Mouse (Mus musculus) kidney, postnatal 0 days (tissue): ENCODE results near the gene Crebzf. TPM values are rescaled to one million over a fixed set of nuclear protein-coding genes. Genes with fewer than 3 reads are reported as not detected.
A peak's percentile ranks its signal among the peaks of the same experiment; 100 is the strongest.

ENCODE experiments used
- ATAC-seq: fragments of 200-750 bp; cut with Nextera tagmentation; replicated peaks from 2 replicates; pipeline ENCODE4 v1.8.0; 2017; ENCODE audit warnings: low read depth, moderate number of reproducible peaks, moderate TSS enrichment, moderate library complexity; ENCODE audit not compliant: low FRiP score
- DNase-seq: peaks from one replicate; pipeline ENCODE4 v3.0.0-alpha.2; 2016; ENCODE audit warnings: low spot score
- H3K27ac ChIP-seq: fragments of 300-500 bp; sonication (generic); 2 replicates; pipeline ENCODE4 v1.5.1; 2014; ENCODE audit warnings: mild to moderate bottlenecking
- H3K27me3 ChIP-seq: fragments of 300-500 bp; sonication (generic); 2 replicates; pipeline ENCODE4 v1.6.1; 2014; ENCODE audit warnings: low read length, mixed read lengths; ENCODE audit not compliant: insufficient read depth
- H3K36me3 ChIP-seq: fragments of 300-500 bp; sonication (generic); 2 replicates; pipeline ENCODE4 v1.6.1; 2014; ENCODE audit warnings: low read length, mixed read lengths; ENCODE audit not compliant: insufficient read depth
- H3K4me1 ChIP-seq: fragments of 300-500 bp; sonication (generic); replicated peaks from 2 replicates; pipeline ENCODE4 v1.6.1; 2014; ENCODE audit warnings: antibody characterized with exemption, low read length, mixed read lengths; ENCODE audit not compliant: insufficient read depth
- H3K4me2 ChIP-seq: fragments of 300-500 bp; sonication (generic); 2 replicates; pipeline ENCODE4 v1.6.1; 2014; ENCODE audit warnings: mild to moderate bottlenecking, low read length, moderate library complexity, mixed read lengths
- H3K4me3 ChIP-seq: fragments of 300-500 bp; sonication (generic); replicated peaks from 2 replicates; pipeline ENCODE4 v1.5.1; 2014; ENCODE audit warnings: low read depth, low read length
- H3K9ac ChIP-seq: fragments of 300-500 bp; sonication (generic); 2 replicates; pipeline ENCODE4 v1.6.1; 2014; ENCODE audit warnings: low read depth, low read length
- H3K9me3 ChIP-seq: fragments of 300-500 bp; sonication (generic); replicated peaks from 2 replicates; pipeline ENCODE4 v1.6.1; 2016; ENCODE audit warnings: low read length, inconsistent platforms, mixed read lengths
- CTCF ChIP-seq: IDR thresholded peaks from 2 replicates; pipeline ENCODE4 v1.5.1; 2016; ENCODE audit warnings: antibody characterized with exemption, low read depth, mild to moderate bottlenecking, moderate library complexity
- WGBS: fragments of 180-500 bp; shearing (Covaris S2); extraction: QIAGEN DNeasy Blood & Tissue Kit; methylation state at CpG from one replicate; pipeline ENCODE4 v1.1.7; 2014; 5-methylcytosine and 5-hydroxymethylcytosine counted together
- polyA plus RNA-seq: library from polyadenylated mRNA; unstranded; fragments of >200 nt; fragmentation: Nextera tagmentation; extraction: Ambion mirVana; gene quantifications from 2 replicates; pipeline ENCODE4 v1.2.1, GENCODE M21; 2015

Gene Crebzf
- polyA plus RNA-seq, 1 experiment from 2014 or later = 41.5 TPM

GRCm38 (mm10) chr7:90432221-90432620, 10.3 kb upstream of the Crebzf start:
- H3K4me2 ChIP-seq = no peak overlapping the region
- DNase-seq = no peak
- H3K4me1 ChIP-seq = no peaks in the 10 kb centered on the region
- no peak overlapping the region for H3K4me3 ChIP-seq
- no peaks in the 10 kb centered on the region for H3K9me3 ChIP-seq
- no peaks in the 10 kb centered on the region for H3K36me3 ChIP-seq
- no peak for ATAC-seq
- no peaks in the 10 kb centered on the region for H3K27me3 ChIP-seq
- no peak overlapping the region for H3K9ac ChIP-seq
- no peak for TF ChIP-seq CTCF
- H3K27ac ChIP-seq = no peak overlapping the region

- Histone ChIP-seq H3K4me1 (no peaks in the 10 kb centered on the region; the same call in 1 of the 2 replicates), H3K36me3 (no peaks in the 10 kb centered on the region), H3K9me3 (no peaks in the 10 kb centered on the region), H3K4me2 (no peak overlapping the region), H3K27me3 (no peaks in the 10 kb centered on the region), H3K27ac (no peak overlapping the region), H3K9ac (no peak overlapping the region), H3K4me3 (no peak overlapping the region)
- WGBS = 86% methylated on average over 4 of the region's 4 CpGs
- DNase-seq (no peak), ATAC-seq (no peak)
- TF ChIP-seq CTCF = no peak
These were observed 2.5 kb upstream of the Crebzf start for GRCm38 (mm10) chr7:90440044-90440443.

- no peaks in the 10 kb centered on the region; the same call in 1 of the 2 replicates for H3K4me1 ChIP-seq
- no peaks in the 10 kb centered on the region for H3K36me3 ChIP-seq
- peak overlapping the region; percentile 99; the same call in 1 of the 2 replicates for H3K27ac ChIP-seq
- peak overlapping the region; percentile 94 for H3K4me3 ChIP-seq
- ATAC-seq (no peak), DNase-seq (no peak)
- H3K4me2 ChIP-seq = peak overlapping the region; percentile 60
- H3K9me3 ChIP-seq = no peaks in the 10 kb centered on the region
- WGBS = 8% methylated on average over 4 of the region's 4 CpGs
- peak overlapping the region; percentile 98 for H3K9ac ChIP-seq
- H3K27me3 ChIP-seq = no peaks in the 10 kb centered on the region
- no peak for TF ChIP-seq CTCF
These were observed 459 bp upstream of the Crebzf start for GRCm38 (mm10) chr7:90442070-90442469.

- Histone ChIP-seq H3K4me2 (peak overlapping the region; percentile 60), H3K27me3 (no peaks in the 10 kb centered on the region), H3K27ac (peak overlapping the region; percentile 99), H3K4me1 (no peaks in the 10 kb centered on the region; the same call in 1 of the 2 replicates), H3K9me3 (no peaks in the 10 kb centered on the region), H3K9ac (peak overlapping the region; percentile 98), H3K4me3 (peak overlapping the region; percentile 94), H3K36me3 (0 out of 2 replicates have a peak, but pooled peaks cover 4% of the 10 kb centered on the region)
- peak; percentile 82 for ATAC-seq
- peak; percentile 75 for DNase-seq
- under 1% methylated on average over 121 of the region's 123 CpGs for WGBS
- TF ChIP-seq CTCF = peak; percentile 53
These were observed 867 bp downstream of the Crebzf start for GRCm38 (mm10) chr7:90443101-90444091.

- 0% methylated on average over 6 of the region's 6 CpGs for WGBS
- Histone ChIP-seq H3K27ac (no peak overlapping the region), H3K27me3 (no peaks in the 10 kb centered on the region), H3K9me3 (no peaks in the 10 kb centered on the region), H3K9ac (peak overlapping the region; percentile 98), H3K4me1 (no peaks in the 10 kb centered on the region; the same call in 1 of the 2 replicates), H3K36me3 (0 out of 2 replicates have a peak, but pooled peaks cover 4% of the 10 kb centered on the region), H3K4me2 (peak overlapping the region; percentile 60), H3K4me3 (peak overlapping the region; percentile 94)
- DNase-seq = no peak
- TF ChIP-seq CTCF = no peak
- no peak for ATAC-seq
These were observed 1.7 kb downstream of the Crebzf start for GRCm38 (mm10) chr7:90444206-90444605.

GRCm38 (mm10) chr7:90456149-90456844, 13.8 kb downstream of the Crebzf start:
- peak overlapping the region; percentile 32 for H3K27ac ChIP-seq
- DNase-seq (no peak), ATAC-seq (no peak)
- H3K9ac ChIP-seq = peak overlapping the region; percentile 61
- no peaks in the 10 kb centered on the region for H3K9me3 ChIP-seq
- TF ChIP-seq CTCF = no peak
- peaks cover 8% of the 10 kb centered on the region; the same call in 1 of the 2 replicates for H3K4me1 ChIP-seq
- WGBS = 12% methylated on average over 7 of the region's 7 CpGs
- no peaks in the 10 kb centered on the region for H3K27me3 ChIP-seq
- H3K4me2 ChIP-seq = peak overlapping the region; percentile 58
- H3K4me3 ChIP-seq = peak overlapping the region; percentile 61
- no peaks in the 10 kb centered on the region; the same call in 1 of the 2 replicates for H3K36me3 ChIP-seq
